Mouse (Mus musculus) megakaryocyte, embryonic 14.5 days (primary cell): ENCODE results near the gene Ogfod2. TPM values are rescaled to one million over a fixed set of nuclear protein-coding genes. Genes with fewer than 3 reads are reported as not detected.
A peak's percentile ranks its signal among the peaks of the same experiment; 100 is the strongest.

Experiments used
- H3K27me3 ChIP-seq: replicated peaks from 2 replicates; pipeline ENCODE3; 2012; ENCODE audit warnings: inconsistent platforms
- H3K36me3 ChIP-seq: replicated peaks from 2 replicates; pipeline ENCODE3; 2012; ENCODE audit warnings: low read length, inconsistent platforms, mixed read lengths
- H3K4me1 ChIP-seq: 2 replicates; pipeline ENCODE4 v1.6.1; 2012; ENCODE audit warnings: inconsistent platforms
- H3K4me3 ChIP-seq: replicated peaks from 2 replicates; pipeline ENCODE3; 2012; ENCODE audit warnings: moderate library complexity, mild to moderate bottlenecking, inconsistent platforms
- H3K9me3 ChIP-seq: 2 replicates; pipeline ENCODE4 v1.6.1; 2012; ENCODE audit warnings: inconsistent platforms
- FLI1 ChIP-seq: IDR thresholded peaks from 2 replicates; pipeline ENCODE4 v1.6.1; 2012; ENCODE audit warnings: low read length, inconsistent platforms, mixed read lengths
- GATA1 ChIP-seq: IDR thresholded peaks from 3 replicates; pipeline ENCODE4 v1.6.1; 2012; ENCODE audit warnings: mixed read lengths, low read length, inconsistent platforms, borderline replicate concordance
- polyA plus RNA-seq: library from polyadenylated mRNA; stranded (reverse); fragments of >175 nt; gene quantifications from 2 replicates; pipeline ENCODE4 v1.2.3, GENCODE M21; 2012; ENCODE audit warnings: low replicate concordance; ENCODE audit not compliant: insufficient read depth

The Ogfod2 gene
- polyA plus RNA-seq, 1 experiment = 77.8 TPM

DNA sequence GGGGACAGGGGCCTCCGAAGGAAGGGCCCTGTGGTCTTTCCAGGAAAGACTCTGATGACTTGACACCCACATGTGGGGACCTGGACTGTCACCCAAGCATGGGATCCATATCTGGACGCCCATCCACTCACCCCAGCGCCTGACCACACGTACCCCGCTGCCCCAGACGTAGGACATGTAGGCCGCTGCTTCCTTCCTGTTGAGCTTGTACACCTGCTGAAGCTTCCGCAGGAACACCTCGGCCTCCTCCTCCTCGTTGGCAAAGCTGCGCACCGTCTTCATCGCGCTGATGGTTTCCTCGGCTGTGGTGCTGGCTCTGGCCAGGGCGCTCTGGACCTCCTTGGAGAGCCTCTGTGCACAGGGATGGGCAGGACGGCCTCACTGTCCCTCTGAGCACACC lies 32.2 kb upstream of the Ogfod2 start:
- no peak for TF ChIP-seq GATA1
- H3K36me3 ChIP-seq = peaks cover 55% of the 10 kb centered on the region
- H3K4me1 ChIP-seq = peaks cover 100% of the 10 kb centered on the region
- peak overlapping the region; percentile 74 for H3K4me3 ChIP-seq
- no peaks in the 10 kb centered on the region for H3K9me3 ChIP-seq
- H3K27me3 ChIP-seq = no peaks in the 10 kb centered on the region

DNA sequence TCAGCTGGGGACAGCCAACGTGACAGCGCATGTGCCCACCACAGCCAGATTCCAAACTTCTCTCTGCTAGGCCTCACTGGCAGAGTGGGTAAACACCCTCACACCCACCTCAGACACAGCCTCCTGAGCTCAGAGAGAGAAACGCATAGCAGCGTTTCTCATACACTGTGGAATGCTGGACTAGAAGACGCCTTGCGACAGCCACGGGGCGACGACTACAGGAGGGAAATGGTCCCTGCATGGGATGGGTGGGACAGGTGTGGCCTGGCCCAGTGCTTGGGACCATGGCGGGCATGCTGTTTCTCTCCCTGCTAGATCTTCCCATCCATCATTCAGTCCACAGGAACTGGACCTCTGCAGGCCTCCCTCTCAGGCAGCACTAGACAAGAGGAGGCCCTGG lies 29.6 kb upstream of the Ogfod2 start:
- Histone ChIP-seq H3K36me3 (peaks cover 38% of the 10 kb centered on the region), H3K27me3 (peaks cover 3% of the 10 kb centered on the region), H3K4me1 (peaks cover 92% of the 10 kb centered on the region), H3K4me3 (peak overlapping the region; percentile 10), H3K9me3 (no peaks in the 10 kb centered on the region)
- no peak for TF ChIP-seq FLI1
- TF ChIP-seq GATA1 = no peak

DNA sequence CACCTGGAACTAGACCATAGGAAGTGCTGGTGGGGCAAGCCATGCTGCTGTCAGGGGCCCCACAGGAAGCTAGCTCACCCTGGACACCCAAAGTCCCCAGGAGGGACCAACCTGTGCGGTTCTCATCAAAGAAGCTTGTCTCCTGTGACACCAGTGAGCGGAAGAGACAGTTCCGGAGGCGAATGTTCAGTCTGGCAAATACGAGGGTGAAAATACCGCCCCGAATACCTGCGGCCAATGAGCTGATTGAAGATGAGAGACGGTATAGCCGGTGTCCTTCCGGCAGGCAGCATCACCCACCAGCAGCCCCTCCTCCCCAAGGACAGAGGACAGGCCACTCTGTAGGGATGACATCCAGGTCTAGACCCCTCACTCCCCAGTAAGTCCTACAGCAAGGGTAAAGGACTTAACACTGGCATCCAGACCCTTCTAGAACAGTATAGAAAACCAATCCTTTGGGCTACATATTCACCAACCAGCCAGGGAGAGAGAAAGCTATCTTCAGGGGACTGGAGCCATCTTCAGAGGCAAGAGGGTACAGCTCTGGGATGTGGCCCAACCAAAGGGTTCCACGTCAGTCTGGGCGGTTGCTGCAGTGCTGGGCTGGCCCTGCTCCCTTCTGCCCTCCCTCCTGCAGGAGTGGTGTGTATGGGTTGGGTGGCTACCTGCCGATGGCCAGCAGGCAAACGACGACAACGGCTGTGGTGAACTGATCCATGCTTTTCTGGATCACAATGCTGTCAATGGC lies 29.0 kb upstream of the Ogfod2 start:
- Histone ChIP-seq H3K36me3 (peaks cover 37% of the 10 kb centered on the region), H3K4me1 (peaks cover 86% of the 10 kb centered on the region), H3K9me3 (no peaks in the 10 kb centered on the region), H3K27me3 (peaks cover 3% of the 10 kb centered on the region), H3K4me3 (peak overlapping the region; percentile 65)
- no peak for TF ChIP-seq GATA1
- no peak for TF ChIP-seq FLI1

GRCm38 (mm10) chr5:124083850-124084587 lies 28.1 kb upstream of the Ogfod2 start:
- peak overlapping the region; percentile 54 for H3K4me3 ChIP-seq
- peaks cover 81% of the 10 kb centered on the region for H3K4me1 ChIP-seq
- TF ChIP-seq FLI1 (no peak), GATA1 (no peak)
- H3K36me3 ChIP-seq = peaks cover 42% of the 10 kb centered on the region
- peaks cover 3% of the 10 kb centered on the region for H3K27me3 ChIP-seq
- H3K9me3 ChIP-seq = no peaks in the 10 kb centered on the region

DNA sequence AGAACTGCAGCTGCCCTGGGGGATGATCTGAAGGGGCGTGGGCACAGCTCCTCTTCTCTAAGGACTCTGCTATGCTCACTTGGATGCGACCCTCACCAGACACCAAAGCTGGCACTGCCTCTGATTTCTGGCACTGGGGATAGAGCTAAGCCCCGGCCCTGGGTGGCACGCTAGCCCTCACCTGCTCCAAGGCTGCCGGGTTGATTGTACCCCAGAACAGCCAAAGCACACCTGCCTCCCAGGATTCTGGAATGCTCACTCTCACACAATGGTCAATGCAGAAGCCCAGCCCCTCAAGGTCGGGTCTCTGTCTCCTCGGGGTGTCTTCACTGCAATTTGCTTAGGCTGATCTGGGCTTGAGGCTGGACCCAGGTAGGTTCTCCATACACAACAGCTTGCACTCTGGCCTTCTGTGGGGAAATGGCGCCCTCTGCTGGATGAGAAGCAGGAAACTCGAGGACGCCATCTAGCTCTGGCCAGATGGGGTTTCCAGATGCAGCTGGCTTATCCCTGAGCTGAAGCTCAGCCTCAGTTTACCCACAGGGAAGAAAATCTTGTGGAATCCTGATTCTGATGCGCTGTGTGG lies 27.4 kb upstream of the Ogfod2 start:
- Histone ChIP-seq H3K36me3 (peaks cover 46% of the 10 kb centered on the region), H3K4me3 (peak overlapping the region; percentile 83), H3K4me1 (peaks cover 79% of the 10 kb centered on the region), H3K27me3 (peaks cover 3% of the 10 kb centered on the region), H3K9me3 (no peaks in the 10 kb centered on the region)
- TF ChIP-seq FLI1 = no peak
- TF ChIP-seq GATA1 = no peak

DNA sequence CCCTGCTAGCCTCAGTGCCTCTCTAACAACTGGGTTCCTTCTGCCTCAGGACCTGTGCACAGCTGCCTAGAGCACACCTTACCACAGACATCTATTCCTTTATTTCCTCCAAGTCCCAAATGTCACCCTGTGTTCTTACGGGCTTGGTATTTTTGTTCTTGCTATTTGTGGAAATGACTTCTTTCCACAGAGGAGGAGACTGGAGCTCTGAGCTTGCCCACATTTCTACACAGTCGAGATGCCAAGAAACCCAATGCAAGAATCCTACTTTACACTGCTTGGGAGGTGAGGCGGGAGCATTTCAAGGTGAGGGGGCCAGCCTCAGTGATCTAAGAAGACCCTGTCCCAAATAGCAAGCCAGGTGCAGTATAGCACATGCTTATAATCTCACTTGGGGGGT lies 26.6 kb upstream of the Ogfod2 start:
- H3K36me3 ChIP-seq = peaks cover 52% of the 10 kb centered on the region
- H3K4me1 ChIP-seq = peaks cover 76% of the 10 kb centered on the region
- H3K4me3 ChIP-seq = peak overlapping the region; percentile 83

DNA sequence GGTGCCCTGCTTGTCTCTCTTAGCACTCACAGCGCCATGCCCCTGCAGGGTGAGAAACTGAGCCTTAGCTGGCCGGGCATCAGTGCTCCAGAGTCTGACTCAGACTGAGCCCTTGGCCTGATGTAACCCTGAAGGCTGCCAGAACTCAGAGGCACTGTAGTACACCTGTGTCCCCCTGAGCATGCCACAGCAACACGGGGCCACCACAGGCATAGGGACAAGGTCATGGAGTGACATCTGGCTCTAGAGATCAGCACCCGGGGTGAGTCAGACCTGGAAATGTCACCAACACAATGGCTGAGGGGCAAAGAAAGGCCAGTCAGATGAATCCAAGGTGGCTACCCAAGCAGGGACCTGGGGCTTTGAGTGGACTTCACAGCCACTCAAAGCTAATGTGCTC lies 25.2 kb upstream of the Ogfod2 start:
- H3K4me1 ChIP-seq = peaks cover 65% of the 10 kb centered on the region
- TF ChIP-seq FLI1 (no peak), GATA1 (no peak)
- H3K9me3 ChIP-seq = no peaks in the 10 kb centered on the region

More for the DNA sequence above, 26.6 kb upstream of the Ogfod2 start:
- TF ChIP-seq GATA1 (no peak), FLI1 (no peak)
- no peaks in the 10 kb centered on the region for H3K9me3 ChIP-seq
- H3K27me3 ChIP-seq = peaks cover 3% of the 10 kb centered on the region

DNA sequence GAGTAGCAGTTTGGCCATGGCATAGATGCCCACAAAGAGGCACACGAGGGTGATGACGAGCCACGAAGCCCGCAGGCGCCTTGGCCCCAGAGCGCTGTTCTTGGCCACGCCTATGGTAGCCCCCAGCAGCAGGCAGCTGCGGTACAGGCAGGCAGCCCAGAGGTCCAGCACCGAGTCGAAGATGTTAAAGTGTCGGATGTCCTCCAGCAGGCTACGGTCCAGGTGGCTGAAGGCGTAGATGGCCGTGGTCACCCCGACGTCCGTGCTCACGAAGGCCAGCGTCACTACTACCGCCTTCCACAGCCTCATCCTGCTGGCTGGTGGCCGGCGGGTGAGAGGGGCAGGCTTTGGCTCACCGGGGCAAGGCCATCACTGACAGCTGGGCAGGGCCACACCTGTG lies 22.2 kb upstream of the Ogfod2 start:
- H3K36me3 ChIP-seq = peaks cover 22% of the 10 kb centered on the region
- no peak for TF ChIP-seq FLI1
- TF ChIP-seq GATA1 = no peak
- peaks cover 65% of the 10 kb centered on the region for H3K4me1 ChIP-seq

More for the DNA sequence above, 25.2 kb upstream of the Ogfod2 start:
- H3K27me3 ChIP-seq = peaks cover 3% of the 10 kb centered on the region
- H3K36me3 ChIP-seq = peaks cover 40% of the 10 kb centered on the region
- no peak overlapping the region for H3K4me3 ChIP-seq

DNA sequence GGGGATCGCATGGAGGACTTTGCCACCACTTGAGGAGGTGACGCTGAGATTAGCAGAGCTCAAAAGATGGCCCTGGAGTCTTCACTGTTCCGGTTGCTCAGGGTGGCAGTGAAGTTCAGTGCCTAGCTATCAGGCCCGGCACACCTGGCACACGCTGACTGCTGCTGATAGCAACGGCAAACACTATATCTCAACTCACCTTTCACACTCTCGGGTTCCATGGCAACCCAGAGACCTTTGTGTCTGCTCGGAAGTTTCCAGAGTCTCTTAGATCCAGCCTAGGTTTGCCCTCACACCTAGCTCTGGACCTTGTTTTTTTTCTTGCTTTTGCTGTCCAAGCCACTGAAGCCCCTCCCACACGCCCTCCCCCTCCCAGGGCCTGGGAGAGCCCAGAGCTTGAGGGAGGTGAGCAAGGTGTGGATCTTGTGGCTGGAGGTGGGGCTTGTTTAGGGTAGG lies 20.1 kb upstream of the Ogfod2 start:
- Histone ChIP-seq H3K36me3 (peaks cover 22% of the 10 kb centered on the region), H3K4me1 (peaks cover 60% of the 10 kb centered on the region), H3K4me3 (no peak overlapping the region), H3K9me3 (no peaks in the 10 kb centered on the region), H3K27me3 (peaks cover 3% of the 10 kb centered on the region)
- TF ChIP-seq GATA1 (no peak), FLI1 (no peak)

More for the DNA sequence above, 22.2 kb upstream of the Ogfod2 start:
- no peaks in the 10 kb centered on the region for H3K9me3 ChIP-seq
- no peak overlapping the region for H3K4me3 ChIP-seq
- peaks cover 6% of the 10 kb centered on the region for H3K27me3 ChIP-seq
